Mouse (Mus musculus) embryonic facial prominence, embryonic 11.5 days (tissue): Measurements from ENCODE around the gene Glo1. TPM values are rescaled to one million over a fixed set of nuclear protein-coding genes. Genes with fewer than 3 reads are reported as not detected.

Experiments
- ATAC-seq: fragments of 200-750 bp; cut with Nextera tagmentation; replicated peaks from 2 replicates; pipeline ENCODE4 v1.8.0; 2017; ENCODE audit warnings: low read depth; ENCODE audit not compliant: insufficient number of reproducible peaks, low FRiP score, low TSS enrichment
- DNase-seq: peaks from one replicate; pipeline ENCODE4 v3.0.0-alpha.2; 2015; ENCODE audit warnings: low spot score
- H3K27ac ChIP-seq: fragments of 300-500 bp; sonication (generic); replicated peaks from 2 replicates; pipeline ENCODE4 v1.5.1; 2014; ENCODE audit warnings: mild to moderate bottlenecking, low read depth, low read length, control low read depth
- H3K27me3 ChIP-seq: fragments of 300-500 bp; sonication (generic); 2 replicates; pipeline ENCODE4 v1.6.1; 2014; ENCODE audit warnings: mild to moderate bottlenecking, low read length, moderate library complexity, mixed read lengths; ENCODE audit not compliant: control insufficient read depth, insufficient read depth
- H3K36me3 ChIP-seq: fragments of 300-500 bp; sonication (generic); replicated peaks from 2 replicates; pipeline ENCODE4 v1.6.1; 2014; ENCODE audit warnings: low read depth, mild to moderate bottlenecking, low read length, moderate library complexity, mixed read lengths; ENCODE audit not compliant: control insufficient read depth, insufficient read depth
- H3K4me1 ChIP-seq: fragments of 300-500 bp; sonication (generic); 2 replicates; pipeline ENCODE4 v1.6.1; 2014; ENCODE audit warnings: low read length, mixed read lengths; ENCODE audit not compliant: control insufficient read depth, insufficient read depth
- H3K4me2 ChIP-seq: fragments of 300-500 bp; sonication (generic); 2 replicates; pipeline ENCODE4 v1.6.1; 2014; ENCODE audit warnings: low read depth, mild to moderate bottlenecking, control low read depth, low read length, moderate library complexity
- H3K4me3 ChIP-seq: fragments of 300-500 bp; sonication (generic); 2 replicates; pipeline ENCODE4 v1.5.1; 2014; ENCODE audit warnings: low read depth, low read length, control low read depth
- H3K9ac ChIP-seq: fragments of 300-500 bp; sonication (generic); replicated peaks from 2 replicates; pipeline ENCODE4 v1.6.1; 2014; ENCODE audit warnings: mild to moderate bottlenecking, control low read depth, low read length
- H3K9me3 ChIP-seq: fragments of 300-500 bp; sonication (generic); replicated peaks from 2 replicates; pipeline ENCODE4 v1.6.1; 2016; ENCODE audit warnings: mild to moderate bottlenecking, low read length, inconsistent platforms, mixed read lengths; ENCODE audit not compliant: control insufficient read depth
- WGBS: fragments of 180-500 bp; shearing (Covaris S2); extraction: QIAGEN DNeasy Blood & Tissue Kit; methylation state at CpG from one replicate; pipeline ENCODE4 v1.1.7; 2014; 5-methylcytosine and 5-hydroxymethylcytosine counted together
- polyA plus RNA-seq: library from polyadenylated mRNA; unstranded; fragments of >200 nt; fragmentation: Nextera tagmentation; extraction: Ambion mirVana; gene quantifications from 2 replicates; pipeline ENCODE4 v1.2.1, GENCODE M21; 2014

Glo1 gene
- polyA plus RNA-seq, 1 experiment from 2014 or later, result 275 TPM

DNA sequence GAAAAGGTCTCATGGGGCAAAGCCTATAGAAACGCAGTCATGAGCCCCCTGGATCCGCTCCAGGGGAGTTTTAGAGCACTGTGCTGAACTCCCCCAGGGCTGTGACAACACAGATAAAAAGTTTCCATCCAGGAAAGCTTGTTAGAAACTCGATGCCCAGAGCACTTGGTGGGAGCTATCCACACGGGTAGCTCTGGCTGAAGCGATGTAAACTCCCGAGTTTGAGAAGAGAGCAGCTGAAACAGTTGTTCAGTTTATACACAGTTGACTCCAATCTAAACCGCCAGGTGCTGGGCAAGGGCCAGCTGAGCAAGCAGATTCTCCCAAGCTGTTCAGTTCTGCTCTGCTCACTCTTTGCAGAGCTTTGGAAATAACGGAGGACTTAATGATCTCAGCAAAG lies 87.6 kb downstream of the Glo1 start:
- no peak overlapping the region for H3K27ac ChIP-seq
- no peak overlapping the region for H3K4me3 ChIP-seq
- H3K4me2 ChIP-seq, result no peak overlapping the region
- WGBS, result 47% methylated on average over 8 of the region's 8 CpGs
- ATAC-seq (no peak), DNase-seq (no peak)
- H3K9me3 ChIP-seq, result no peaks in the 10 kb centered on the region
- H3K36me3 ChIP-seq, result no peaks in the 10 kb centered on the region
- no peak overlapping the region for H3K9ac ChIP-seq
- no peaks in the 10 kb centered on the region for H3K4me1 ChIP-seq
- no peaks in the 10 kb centered on the region for H3K27me3 ChIP-seq

- ATAC-seq, result no peak
Measured at GRCm38 (mm10) chr17:30536651-30537050, 90.0 kb downstream of the Glo1 start.

More at GRCm38 (mm10) chr17:30536651-30537050, 90.0 kb downstream of the Glo1 start:
- WGBS, result 81% methylated on average over 5 of the region's 5 CpGs
- H3K9me3 ChIP-seq, result no peaks in the 10 kb centered on the region
- no peak overlapping the region for H3K27ac ChIP-seq
- no peak for DNase-seq
- H3K4me2 ChIP-seq, result no peak overlapping the region
- H3K36me3 ChIP-seq, result no peaks in the 10 kb centered on the region
- no peak overlapping the region for H3K9ac ChIP-seq
- H3K4me1 ChIP-seq, result no peaks in the 10 kb centered on the region
- no peaks in the 10 kb centered on the region for H3K27me3 ChIP-seq
- no peak overlapping the region for H3K4me3 ChIP-seq

Other genes starting within 250 kb of the Glo1 start
- 40.6 and 43.6 TPM in 2 replicates for gene Btbd9, start 50.4 kb downstream of the Glo1 start, polyA plus RNA-seq
- 1.3 and 1.5 TPM in 2 replicates for gene Dnah8, start 2.5 kb downstream of the Glo1 start, polyA plus RNA-seq